Mouse (Mus musculus) cerebral cortex, adult 2 months (tissue): ENCODE measurements around the gene Arrdc5.

Experiments
- WGBS: fragments of 180-500 bp; shearing (Covaris S2); methylation state at CpG from one replicate; pipeline ENCODE4 v1.1.7; 2018; 5-methylcytosine and 5-hydroxymethylcytosine counted together

The Arrdc5 gene

GRCm38 (mm10) chr17:56251136-56251829 is 48.8 kb downstream of the Arrdc5 start:
- WGBS = 11% methylated on average over 6 of the region's 6 CpGs

- WGBS = 54% methylated on average over 7 of the region's 7 CpGs
Observed at GRCm38 (mm10) chr17:56245608-56246007, 54.5 kb downstream of the Arrdc5 start.
